Mouse (Mus musculus) heart, embryonic 16.5 days (tissue): Measurements from ENCODE around the gene Gm21987. TPM values are rescaled to one million over a fixed set of nuclear protein-coding genes. Genes with fewer than 3 reads are reported as not detected.
A peak's percentile ranks its signal among the peaks of the same experiment; 100 is the strongest.

Experiments
- ATAC-seq: fragments of 200-750 bp; cut with Nextera tagmentation; replicated peaks from 2 replicates; pipeline ENCODE4 v1.8.0; 2017; ENCODE audit warnings: moderate number of reproducible peaks; ENCODE audit not compliant: insufficient read depth, low FRiP score; ENCODE audit errors: extremely low read depth
- H3K27ac ChIP-seq: fragments of 300-500 bp; sonication (generic); 2 replicates; pipeline ENCODE4 v1.5.1; 2014; ENCODE audit warnings: mild to moderate bottlenecking, low read length, control low read depth, moderate library complexity
- H3K27me3 ChIP-seq: fragments of 300-500 bp; sonication (generic); 2 replicates; pipeline ENCODE4 v1.6.1; 2014; ENCODE audit warnings: low read length, mixed read lengths; ENCODE audit not compliant: control insufficient read depth, insufficient read depth
- H3K36me3 ChIP-seq: fragments of 300-500 bp; sonication (generic); 2 replicates; pipeline ENCODE4 v1.6.1; 2014; ENCODE audit not compliant: control insufficient read depth, insufficient read depth
- H3K4me1 ChIP-seq: fragments of 300-500 bp; sonication (generic); 2 replicates; pipeline ENCODE4 v1.6.1; 2014; ENCODE audit warnings: low read length, mixed read lengths; ENCODE audit not compliant: control insufficient read depth, insufficient read depth
- H3K4me2 ChIP-seq: fragments of 300-500 bp; sonication (generic); 2 replicates; pipeline ENCODE4 v1.6.1; 2014; ENCODE audit warnings: low read depth, mild to moderate bottlenecking, control low read depth, low read length
- H3K4me3 ChIP-seq: fragments of 300-500 bp; sonication (generic); 2 replicates; pipeline ENCODE4 v1.5.1; 2014; ENCODE audit warnings: mild to moderate bottlenecking, control low read depth, low read length
- H3K9ac ChIP-seq: fragments of 300-500 bp; sonication (generic); 2 replicates; pipeline ENCODE4 v1.6.1; 2014; ENCODE audit warnings: low read length, control low read depth
- H3K9me3 ChIP-seq: fragments of 300-500 bp; sonication (generic); replicated peaks from 2 replicates; pipeline ENCODE4 v1.6.1; 2016; ENCODE audit warnings: low read length; ENCODE audit not compliant: control insufficient read depth
- WGBS: fragments of 180-500 bp; shearing (Covaris S2); extraction: QIAGEN DNeasy Blood & Tissue Kit; methylation state at CpG from one replicate; pipeline ENCODE4 v1.1.7; 2014; 5-methylcytosine and 5-hydroxymethylcytosine counted together
- polyA plus RNA-seq: library from polyadenylated mRNA; unstranded; fragments of >200 nt; fragmentation: Nextera tagmentation; extraction: Ambion mirVana; gene quantifications from 2 replicates; pipeline ENCODE4 v1.2.1, GENCODE M21; 2015

Gm21987 gene
- polyA plus RNA-seq, 1 experiment from 2014 or later: 2.3 TPM

- 0 out of 2 replicates have a peak, but pooled peaks have one; percentile 25 for ATAC-seq
- peak overlapping the region; percentile 12; the same call in 1 of the 2 replicates for H3K4me2 ChIP-seq
- peaks cover 6% of the 10 kb centered on the region; the same call in 1 of the 2 replicates for H3K36me3 ChIP-seq
- WGBS: 66% methylated on average over 3 of the region's 3 CpGs
- H3K9ac ChIP-seq: 0 out of 2 replicates have a peak overlapping the region, but pooled peaks have one; percentile 2
- peaks cover 3% of the 10 kb centered on the region for H3K9me3 ChIP-seq
- no peaks in the 10 kb centered on the region for H3K27me3 ChIP-seq
- H3K27ac ChIP-seq: no peak overlapping the region
- H3K4me1 ChIP-seq: peaks cover 31% of the 10 kb centered on the region
- H3K4me3 ChIP-seq: no peak overlapping the region
Observed at GRCm38 (mm10) chr16:38344941-38345725, 1.7 kb upstream of the Gm21987 start.

DNA sequence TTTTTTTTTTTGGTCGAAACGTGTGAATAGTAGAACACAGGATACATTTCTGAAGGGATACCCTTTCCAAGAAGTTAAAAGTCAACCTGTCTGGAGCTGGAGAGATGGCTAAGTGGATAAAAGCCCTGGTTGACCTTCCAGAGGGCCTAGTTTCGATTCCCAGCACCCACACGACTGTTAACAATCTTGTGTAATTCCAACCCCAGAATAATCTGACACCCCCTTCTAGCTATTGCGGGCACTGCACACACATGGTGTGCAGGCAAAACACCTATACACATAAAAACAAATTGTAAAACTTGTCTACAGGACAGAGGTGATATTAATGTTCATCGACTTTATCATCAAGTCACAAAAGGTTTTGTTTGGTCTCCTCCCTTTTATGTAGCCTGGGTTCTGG is 748 bp downstream of the Gm21987 start:
- Histone ChIP-seq H3K4me3 (peak overlapping the region; percentile 94), H3K27me3 (no peaks in the 10 kb centered on the region), H3K9ac (peak overlapping the region; percentile 98), H3K4me1 (peaks cover 44% of the 10 kb centered on the region), H3K4me2 (peak overlapping the region; percentile 81), H3K36me3 (peaks cover 8% of the 10 kb centered on the region; the same call in 1 of the 2 replicates), H3K9me3 (no peaks in the 10 kb centered on the region), H3K27ac (peak overlapping the region; percentile 48)
- no peak for ATAC-seq
- 51% methylated on average over 6 of the region's 6 CpGs for WGBS

DNA sequence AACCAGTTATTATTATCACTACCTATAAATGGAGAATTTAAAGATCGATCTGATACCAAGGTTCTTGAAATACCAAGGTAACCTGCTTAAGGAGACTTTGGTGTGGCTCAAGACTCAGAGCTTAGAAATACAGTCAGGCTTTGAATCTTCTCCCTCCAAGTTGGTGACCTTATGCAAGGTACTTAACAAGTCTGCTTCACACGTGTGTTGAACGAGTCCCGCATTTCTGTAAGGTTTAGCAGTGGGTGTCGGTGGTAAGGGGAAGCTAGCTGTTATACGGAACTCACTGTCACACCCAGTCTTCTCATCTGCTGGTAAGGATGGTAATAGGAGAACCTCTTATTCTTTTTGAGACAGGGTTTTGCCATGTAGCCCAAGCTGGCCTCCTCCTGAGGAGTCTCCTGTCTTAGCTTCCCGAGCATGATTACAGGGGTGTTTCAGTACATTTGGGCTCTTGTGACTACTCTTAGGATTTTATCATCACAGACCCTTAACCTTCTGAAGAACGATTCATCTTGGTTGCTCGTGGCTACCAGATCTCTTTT is 1.4 kb downstream of the Gm21987 start:
- Histone ChIP-seq H3K4me3 (peak overlapping the region; percentile 8; the same call in 1 of the 2 replicates), H3K27ac (no peak overlapping the region), H3K9me3 (no peaks in the 10 kb centered on the region), H3K27me3 (no peaks in the 10 kb centered on the region), H3K9ac (peak overlapping the region; percentile 4; the same call in 1 of the 2 replicates), H3K4me1 (peaks cover 44% of the 10 kb centered on the region), H3K4me2 (peak overlapping the region; percentile 81), H3K36me3 (peaks cover 8% of the 10 kb centered on the region; the same call in 1 of the 2 replicates)
- WGBS: 64% methylated on average over 9 of the region's 9 CpGs
- no peak for ATAC-seq

DNA sequence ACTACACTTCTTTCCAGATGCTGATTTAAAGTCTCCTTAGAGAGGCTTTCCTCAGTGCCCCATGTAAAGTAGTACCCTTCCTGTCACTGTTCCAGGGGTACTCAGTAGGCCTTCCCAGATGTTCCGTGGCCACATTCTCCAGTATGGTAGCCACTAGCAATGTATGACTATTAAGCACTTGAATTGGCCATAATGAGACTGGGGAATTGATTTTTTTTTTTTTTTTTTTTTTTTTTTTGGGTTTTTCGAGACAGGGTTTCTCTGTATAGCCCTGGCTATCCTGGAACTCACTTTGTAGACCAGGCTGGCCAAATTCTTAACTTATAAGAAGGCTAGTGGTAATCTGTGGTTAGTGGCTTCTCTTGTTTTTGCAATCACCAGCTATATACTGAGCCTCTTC is 3.0 kb downstream of the Gm21987 start:
- no peaks in the 10 kb centered on the region for H3K9me3 ChIP-seq
- no peaks in the 10 kb centered on the region for H3K27me3 ChIP-seq
- 88% methylated on average over 1 of the region's 2 CpGs for WGBS
- peak overlapping the region; percentile 38 for H3K9ac ChIP-seq
- H3K4me3 ChIP-seq: no peak overlapping the region
- H3K36me3 ChIP-seq: peaks cover 8% of the 10 kb centered on the region; the same call in 1 of the 2 replicates
- H3K4me2 ChIP-seq: peak overlapping the region; percentile 32
- peak overlapping the region; percentile 92 for H3K27ac ChIP-seq
- H3K4me1 ChIP-seq: peaks cover 47% of the 10 kb centered on the region
- ATAC-seq: no peak

- 13% methylated on average over 7 of the region's 7 CpGs for WGBS
- peaks cover 42% of the 10 kb centered on the region for H3K4me1 ChIP-seq
- no peaks in the 10 kb centered on the region for H3K27me3 ChIP-seq
- H3K36me3 ChIP-seq: peaks cover 8% of the 10 kb centered on the region; the same call in 1 of the 2 replicates
- no peaks in the 10 kb centered on the region for H3K9me3 ChIP-seq
- H3K4me2 ChIP-seq: peak overlapping the region; percentile 32
- ATAC-seq: peak; percentile 78
- no peak overlapping the region for H3K4me3 ChIP-seq
- peak overlapping the region; percentile 92 for H3K27ac ChIP-seq
- H3K9ac ChIP-seq: peak overlapping the region; percentile 38
Observed at GRCm38 (mm10) chr16:38350361-38350855, 3.6 kb downstream of the Gm21987 start.

DNA sequence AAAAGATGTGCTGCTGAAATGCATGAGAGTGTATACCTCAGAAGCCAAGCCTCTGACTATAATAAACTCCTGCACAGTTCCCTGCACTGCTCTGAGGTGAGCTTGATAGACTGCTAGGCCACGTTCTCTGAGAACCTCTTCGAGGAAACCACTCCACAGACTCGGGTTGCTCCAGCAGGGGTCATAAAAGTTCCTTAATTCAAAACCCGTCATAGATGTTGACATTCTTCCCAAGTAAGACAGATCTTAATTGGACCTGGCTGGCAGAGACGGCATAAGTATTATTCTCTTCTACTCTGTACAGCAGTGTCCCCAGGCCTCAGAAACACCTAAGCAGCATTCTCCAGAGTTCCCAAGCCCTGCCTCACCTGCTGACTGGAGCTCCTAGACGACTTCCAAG is 4.1 kb downstream of the Gm21987 start:
- Histone ChIP-seq H3K27ac (peak overlapping the region; percentile 92), H3K27me3 (no peaks in the 10 kb centered on the region), H3K4me2 (peak overlapping the region; percentile 32; the same call in 1 of the 2 replicates), H3K36me3 (peaks cover 8% of the 10 kb centered on the region; the same call in 1 of the 2 replicates), H3K4me1 (peaks cover 41% of the 10 kb centered on the region), H3K9me3 (no peaks in the 10 kb centered on the region), H3K9ac (peak overlapping the region; percentile 42), H3K4me3 (no peak overlapping the region)
- WGBS: 25% methylated on average over 6 of the region's 6 CpGs
- peak; percentile 23 for ATAC-seq

DNA sequence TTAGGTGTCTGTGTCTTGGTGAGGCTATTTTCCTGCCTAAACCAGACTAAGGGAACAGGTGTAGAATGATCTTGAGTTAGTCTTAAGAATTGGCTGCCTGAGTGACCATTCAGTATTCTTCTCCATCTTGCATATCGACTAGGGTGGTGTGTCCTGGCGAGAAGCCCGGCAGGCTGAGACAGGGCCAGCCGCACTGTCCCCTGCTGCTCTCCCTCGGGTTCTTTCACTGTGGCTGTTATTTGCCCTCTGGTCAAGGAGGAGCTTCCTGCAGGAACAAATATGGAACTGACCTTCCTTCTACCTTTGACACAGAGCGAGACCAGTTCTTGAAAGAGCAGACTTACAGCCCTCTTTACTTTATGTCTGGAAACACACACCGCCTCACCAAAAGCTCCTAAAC is 5.2 kb downstream of the Gm21987 start:
- H3K4me1 ChIP-seq: peaks cover 39% of the 10 kb centered on the region
- H3K9me3 ChIP-seq: no peaks in the 10 kb centered on the region
- ATAC-seq: no peak
- H3K27me3 ChIP-seq: no peaks in the 10 kb centered on the region
- no peak overlapping the region for H3K4me3 ChIP-seq
- peak overlapping the region; percentile 6 for H3K4me2 ChIP-seq
- peak overlapping the region; percentile 2 for H3K9ac ChIP-seq
- H3K27ac ChIP-seq: peak overlapping the region; percentile 92
- 36% methylated on average over 7 of the region's 7 CpGs for WGBS
- H3K36me3 ChIP-seq: peaks cover 8% of the 10 kb centered on the region; the same call in 1 of the 2 replicates

DNA sequence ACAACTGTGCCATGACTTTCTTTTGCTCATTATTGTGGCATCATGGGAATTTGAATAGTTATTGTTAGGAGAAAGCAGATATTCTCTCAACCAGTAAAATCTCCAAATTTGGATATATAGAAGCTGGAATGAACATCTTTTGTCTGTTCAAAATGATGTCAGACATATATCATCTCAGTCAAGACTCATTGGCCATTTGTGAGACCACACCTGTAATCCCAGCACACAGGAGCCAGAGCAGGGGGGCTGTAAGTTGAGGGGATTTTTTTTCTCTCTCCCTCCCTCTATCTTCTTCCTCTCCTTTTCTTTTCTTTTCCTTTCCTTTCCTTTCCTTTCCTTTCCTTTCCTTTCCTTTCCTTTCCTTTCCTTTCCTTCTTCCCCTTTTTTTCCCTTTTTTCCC is 6.0 kb downstream of the Gm21987 start:
- Histone ChIP-seq H3K36me3 (peaks cover 8% of the 10 kb centered on the region; the same call in 1 of the 2 replicates), H3K9me3 (no peaks in the 10 kb centered on the region), H3K4me3 (no peak overlapping the region), H3K9ac (no peak overlapping the region), H3K4me1 (peaks cover 34% of the 10 kb centered on the region), H3K27ac (no peak overlapping the region), H3K4me2 (no peak overlapping the region), H3K27me3 (no peaks in the 10 kb centered on the region)
- ATAC-seq: no peak

GRCm38 (mm10) chr16:38353642-38354041 is 6.8 kb downstream of the Gm21987 start:
- no peak for ATAC-seq
- H3K4me3 ChIP-seq: no peak overlapping the region
- H3K9me3 ChIP-seq: no peaks in the 10 kb centered on the region
- H3K9ac ChIP-seq: no peak overlapping the region
- peak overlapping the region; percentile 64 for H3K27ac ChIP-seq
- H3K4me2 ChIP-seq: no peak overlapping the region
- H3K36me3 ChIP-seq: peaks cover 10% of the 10 kb centered on the region; the same call in 1 of the 2 replicates
- H3K4me1 ChIP-seq: peaks cover 27% of the 10 kb centered on the region
- WGBS: 66% methylated on average over 2 of the region's 2 CpGs
- H3K27me3 ChIP-seq: no peaks in the 10 kb centered on the region
